Mouse (Mus musculus): ENCODE measurements around the gene Slc16a13.

- TF ChIP-seq CTCF (IDR thresholded peaks at IDR 0.05; ENCODE audit: low read depth, low read length) (no peak), POLR2AphosphoS5 (IDR thresholded peaks at IDR 0.05; ENCODE audit: insufficient replicate concordance, low read depth, low read length) (no peak), TAL1 (conservative IDR thresholded peaks at IDR 0.05; ENCODE audit: low read depth, low read length) (no peak), GATA1 (IDR thresholded peaks at IDR 0.05; ENCODE audit: borderline replicate concordance, low read length) (no peak)
These were observed 14.1 kb downstream of the Slc16a13 start for GRCm38 (mm10) chr11:70206801-70207200.
